8 mouse cellular contexts compared by ENCODE assay signal in the genomic region with DNA sequence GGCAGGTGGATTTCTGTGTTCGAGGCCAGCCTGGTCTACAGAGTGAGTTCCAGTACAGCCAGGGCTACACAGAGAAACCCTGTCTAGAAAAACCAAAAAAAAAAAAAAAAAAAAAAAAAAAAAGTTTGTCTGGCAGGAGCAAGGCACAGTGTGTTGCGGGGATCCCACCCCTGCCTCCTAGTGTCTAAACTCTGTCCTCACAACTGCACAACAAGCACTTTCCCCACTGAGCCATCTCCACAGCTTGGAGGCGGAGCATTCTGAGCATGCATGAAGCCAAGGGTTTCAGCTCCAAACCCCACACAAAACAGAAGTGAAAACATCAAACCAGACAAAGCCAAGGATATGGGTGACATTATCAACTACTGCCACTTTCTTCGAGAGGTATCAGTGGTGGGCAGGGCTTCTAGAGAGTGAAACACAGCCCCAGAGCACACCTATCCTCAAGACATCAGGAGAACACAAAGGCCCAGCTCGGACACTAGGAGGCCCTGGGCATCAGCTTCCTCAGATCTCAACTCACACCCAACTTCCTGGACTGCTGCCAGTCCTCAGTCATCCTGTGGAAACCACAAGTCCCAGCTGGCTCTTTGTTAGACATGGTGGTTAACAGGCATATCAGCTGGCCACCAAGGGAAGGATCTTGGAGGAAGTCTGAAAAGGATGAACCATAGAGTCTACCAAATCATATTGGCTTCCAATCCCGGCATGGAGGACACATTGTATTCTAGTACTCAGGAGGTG. TPM values are rescaled to one million over a fixed set of nuclear protein-coding genes. Genes with fewer than 3 reads are reported as not detected.
DNase-seq lines count a peak whose midpoint lies in the region; ATAC-seq and TF ChIP-seq lines count a peak whose summit lies in the region.

No protein-coding gene starts in this region.

- no peak overlapping the region for H3K27ac ChIP-seq in midbrain, postnatal 0 days (ENCODE audit: low read depth, low read length)
- no peak overlapping the region for H3K27ac ChIP-seq in midbrain, embryonic 15.5 days
- no peak overlapping the region for H3K27ac ChIP-seq in liver, embryonic 11.5 days (ENCODE audit: low read depth, low read length)

- no peak overlapping the region for H3K4me2 ChIP-seq in midbrain, postnatal 0 days (ENCODE audit: low read depth, low read length, poor library complexity, severe bottlenecking)
- no peak overlapping the region for H3K4me2 ChIP-seq in midbrain, embryonic 15.5 days
- H3K4me2 ChIP-seq in liver, embryonic 11.5 days = no peak overlapping the region

- no peak for ATAC-seq in midbrain, postnatal 0 days (ENCODE audit: low FRiP score)
- ATAC-seq in midbrain, embryonic 15.5 days (replicated peaks) = no peak
- ATAC-seq in liver, embryonic 11.5 days (replicated peaks; ENCODE audit: low FRiP score) = peak; percentile 39; the same call in 1 of the 2 replicates

- 78% methylated on average over 6 of the region's 6 CpGs for WGBS in midbrain, postnatal 0 days
- WGBS in midbrain, embryonic 15.5 days = 93% methylated on average over 6 of the region's 6 CpGs
- 65% methylated on average over 6 of the region's 6 CpGs for WGBS in liver, embryonic 11.5 days

- no peaks in the 10 kb centered on the region for H3K9me3 ChIP-seq in midbrain, postnatal 0 days (ENCODE audit: low read length)
- no peaks in the 10 kb centered on the region for H3K9me3 ChIP-seq in midbrain, embryonic 15.5 days
- no peaks in the 10 kb centered on the region for H3K9me3 ChIP-seq in liver, embryonic 11.5 days (ENCODE audit: control insufficient read depth, low read length)

- TF ChIP-seq CTCF in midbrain, postnatal 0 days (IDR thresholded peaks at IDR 0.05) = peak; percentile 21; the same call in 1 of the 2 replicates

- H3K4me3 ChIP-seq in midbrain, postnatal 0 days (ENCODE audit: low read depth, low read length) = no peak overlapping the region
- H3K4me3 ChIP-seq in midbrain, embryonic 15.5 days = no peak overlapping the region
- no peak overlapping the region for H3K4me3 ChIP-seq in liver, embryonic 11.5 days (ENCODE audit: low read depth, low read length)

- H3K27me3 ChIP-seq in midbrain, postnatal 0 days (ENCODE audit: insufficient read depth, low read length) = no peaks in the 10 kb centered on the region
- no peaks in the 10 kb centered on the region for H3K27me3 ChIP-seq in midbrain, embryonic 15.5 days (replicated peaks)
- H3K27me3 ChIP-seq in liver, embryonic 11.5 days (replicated peaks; ENCODE audit: control insufficient read depth, insufficient read depth, low read length) = no peaks in the 10 kb centered on the region

- H3K9ac ChIP-seq in midbrain, postnatal 0 days (replicated peaks; ENCODE audit: low read length, poor library complexity, severe bottlenecking) = no peak overlapping the region
- H3K9ac ChIP-seq in midbrain, embryonic 15.5 days = no peak overlapping the region
- no peak overlapping the region for H3K9ac ChIP-seq in liver, embryonic 11.5 days (ENCODE audit: low read depth, low read length)

- no peaks in the 10 kb centered on the region for H3K4me1 ChIP-seq in midbrain, postnatal 0 days (ENCODE audit: insufficient read depth, low read length)
- peaks cover 5% of the 10 kb centered on the region for H3K4me1 ChIP-seq in midbrain, embryonic 15.5 days
- peaks cover 2% of the 10 kb centered on the region; the same call in 1 of the 2 replicates for H3K4me1 ChIP-seq in liver, embryonic 11.5 days (replicated peaks; ENCODE audit: control insufficient read depth, insufficient read depth, low read length)

- peak; percentile 30 to 59 for DNase-seq in adrenal gland, adult (ENCODE audit: inconsistent age in 2 of 2, low spot score in 1 of 2)
- no peak for DNase-seq in adrenal gland, postnatal 25 days
- DNase-seq in midbrain, postnatal 0 days (ENCODE audit: low spot score) = no peak
- DNase-seq in liver, embryonic 11.5 days (ENCODE audit: low spot score) = no peak
- peak; percentile 15 to 30 for DNase-seq in natural killer cell, adult 2 months (ENCODE audit: low spot score in 2 of 2)
- DNase-seq in left cerebral cortex, adult 8-10 months (ENCODE audit: low spot score in 2 of 2) = no peak
- DNase-seq in gastrocnemius, postnatal 25 days = no peak

- H3K36me3 ChIP-seq in midbrain, postnatal 0 days (ENCODE audit: insufficient read depth, low read length) = peaks cover 47% of the 10 kb centered on the region
- H3K36me3 ChIP-seq in midbrain, embryonic 15.5 days (replicated peaks) = peaks cover 12% of the 10 kb centered on the region; the same call in 1 of the 2 replicates
- H3K36me3 ChIP-seq in liver, embryonic 11.5 days (ENCODE audit: control insufficient read depth, insufficient read depth, low read length) = peaks cover 25% of the 10 kb centered on the region; the same call in 1 of the 2 replicates

RNA-seq across cellular contexts. Expression of a gene that starts 6.8 kb away (rescaled TPM):
- 36.2 and 37.2 TPM in 2 replicates for total RNA-seq in adrenal gland, postnatal 25 days (2021)
- total RNA-seq in midbrain, postnatal 0 days (2014; rRNA removed) = 47.7 and 69.4 TPM in 2 replicates
- polyA plus RNA-seq in midbrain, postnatal 0 days (2015; fragmentation: Nextera tagmentation; extraction: Ambion mirVana) = 11.1 and 12.0 TPM in 2 replicates
- polyA plus RNA-seq in midbrain, embryonic 15.5 days (2015; fragmentation: Nextera tagmentation; extraction: Ambion mirVana) = 16.5 and 17.6 TPM in 2 replicates
- 16.8 and 18.1 TPM in 2 replicates for polyA plus RNA-seq in liver, embryonic 11.5 days (2014; fragmentation: Nextera tagmentation; extraction: Ambion mirVana)
- 10 to 100 TPM; 51.8 to 54.0 (median 52.8) TPM for total RNA-seq in left cerebral cortex, adult 8-10 months (2022)
- 10 to 100 TPM; 36.6 to 43.0 TPM for total RNA-seq in gastrocnemius, postnatal 25 days (2021)

RNA-seq across cellular contexts. Expression of a gene that starts 10.6 kb away (rescaled TPM):
- total RNA-seq in adrenal gland, postnatal 25 days (2021) = 59.1 and 76.4 TPM in 2 replicates
- 33.4 and 51.4 TPM in 2 replicates for total RNA-seq in midbrain, postnatal 0 days (2014; rRNA removed)
- 44.5 and 50.9 TPM in 2 replicates for polyA plus RNA-seq in midbrain, postnatal 0 days (2015; fragmentation: Nextera tagmentation; extraction: Ambion mirVana)
- 53.0 and 59.1 TPM in 2 replicates for polyA plus RNA-seq in midbrain, embryonic 15.5 days (2015; fragmentation: Nextera tagmentation; extraction: Ambion mirVana)
- polyA plus RNA-seq in liver, embryonic 11.5 days (2014; fragmentation: Nextera tagmentation; extraction: Ambion mirVana) = 90.1 and 92.8 TPM in 2 replicates
- total RNA-seq in left cerebral cortex, adult 8-10 months (2022) = 10 to 100 TPM; 63.2 to 75.2 (median 67.6) TPM
- 10 to 100 TPM; 21.1 to 26.0 TPM for total RNA-seq in gastrocnemius, postnatal 25 days (2021)

RNA-seq across cellular contexts. Expression of a gene that starts 41.9 kb away (rescaled TPM):
- total RNA-seq in adrenal gland, postnatal 25 days (2021) = 9.1 and 10.6 TPM in 2 replicates
- total RNA-seq in midbrain, postnatal 0 days (2014; rRNA removed) = 8.7 and 8.9 TPM in 2 replicates
- polyA plus RNA-seq in midbrain, postnatal 0 days (2015; fragmentation: Nextera tagmentation; extraction: Ambion mirVana) = 14.7 TPM in 2 replicates
- polyA plus RNA-seq in midbrain, embryonic 15.5 days (2015; fragmentation: Nextera tagmentation; extraction: Ambion mirVana) = 18.6 and 20.4 TPM in 2 replicates
- 11.6 and 14.0 TPM in 2 replicates for polyA plus RNA-seq in liver, embryonic 11.5 days (2014; fragmentation: Nextera tagmentation; extraction: Ambion mirVana)
- total RNA-seq in left cerebral cortex, adult 8-10 months (2022) = 10 to 100 TPM; 11.1 to 16.3 (median 13.3) TPM
- 1 to 10 TPM; 2.9 to 3.2 TPM for total RNA-seq in gastrocnemius, postnatal 25 days (2021)

RNA-seq across cellular contexts. Expression of a gene that starts 42.0 kb away (rescaled TPM):
- total RNA-seq in adrenal gland, postnatal 25 days (2021) = 2.4 and 3.6 TPM in 2 replicates
- total RNA-seq in midbrain, postnatal 0 days (2014; rRNA removed) = 0.28 and 0.77 TPM in 2 replicates
- 1.0 and 1.2 TPM in 2 replicates for polyA plus RNA-seq in midbrain, postnatal 0 days (2015; fragmentation: Nextera tagmentation; extraction: Ambion mirVana)
- 1.0 and 1.3 TPM in 2 replicates for polyA plus RNA-seq in midbrain, embryonic 15.5 days (2015; fragmentation: Nextera tagmentation; extraction: Ambion mirVana)
- 2.2 TPM in 2 replicates for polyA plus RNA-seq in liver, embryonic 11.5 days (2014; fragmentation: Nextera tagmentation; extraction: Ambion mirVana)
- 1 to 10 TPM; 1.1 to 2.1 (median 1.3) TPM for total RNA-seq in left cerebral cortex, adult 8-10 months (2022)
- total RNA-seq in gastrocnemius, postnatal 25 days (2021) = 1 to 10 TPM; 2.1 to 2.5 TPM

Comparison
In these comparisons a context has a peak if more than half of its experiments do, and no peak if none do; other contexts are left out.
1. DNase-seq: peak in adrenal gland, adult (2 of 2) and natural killer cell, adult 2 months (2 of 2); none in adrenal gland, postnatal 25 days (single experiment), midbrain, postnatal 0 days (single experiment), liver, embryonic 11.5 days (single experiment), left cerebral cortex, adult 8-10 months (0 of 2) and gastrocnemius, postnatal 25 days (single experiment).